Mouse (Mus musculus) hindbrain, postnatal 0 days (tissue): ENCODE data around the gene Sla2. TPM values are rescaled to one million over a fixed set of nuclear protein-coding genes. Genes with fewer than 3 reads are reported as not detected.

ENCODE experiments used
- ATAC-seq: fragments of 200-750 bp; cut with Nextera tagmentation; 2 replicates; pipeline ENCODE4 v1.8.0; 2017; ENCODE audit warnings: mild to moderate bottlenecking, moderate TSS enrichment, moderate library complexity
- DNase-seq: peaks from one replicate; pipeline ENCODE4 v3.0.0-alpha.2; 2015; ENCODE audit warnings: low spot score
- H3K27ac ChIP-seq: fragments of 300-500 bp; sonication (generic); 2 replicates; pipeline ENCODE4 v1.5.1; 2014; ENCODE audit warnings: mild to moderate bottlenecking
- H3K27me3 ChIP-seq: fragments of 300-500 bp; sonication (generic); 2 replicates; pipeline ENCODE4 v1.6.1; 2014; ENCODE audit warnings: low read length, mixed read lengths; ENCODE audit not compliant: insufficient read depth
- H3K36me3 ChIP-seq: fragments of 300-500 bp; sonication (generic); 2 replicates; pipeline ENCODE4 v1.6.1; 2014; ENCODE audit warnings: low read length, mixed read lengths; ENCODE audit not compliant: insufficient read depth
- H3K4me1 ChIP-seq: fragments of 300-500 bp; sonication (generic); 2 replicates; pipeline ENCODE4 v1.6.1; 2014; ENCODE audit warnings: antibody characterized with exemption, low read length, mixed read lengths; ENCODE audit not compliant: insufficient read depth
- H3K4me2 ChIP-seq: fragments of 300-500 bp; sonication (generic); 2 replicates; pipeline ENCODE4 v1.6.1; 2014; ENCODE audit warnings: low read depth, mild to moderate bottlenecking, low read length, moderate library complexity, mixed read lengths
- H3K4me3 ChIP-seq: fragments of 300-500 bp; sonication (generic); 2 replicates; pipeline ENCODE4 v1.5.1; 2014; ENCODE audit warnings: low read length
- H3K9ac ChIP-seq: fragments of 300-500 bp; sonication (generic); replicated peaks from 2 replicates; pipeline ENCODE4 v1.6.1; 2014; ENCODE audit warnings: mild to moderate bottlenecking, low read length, moderate library complexity, mixed read lengths
- H3K9me3 ChIP-seq: fragments of 300-500 bp; sonication (generic); 2 replicates; pipeline ENCODE4 v1.6.1; 2016; ENCODE audit warnings: low read length, mixed read lengths
- CTCF ChIP-seq: IDR thresholded peaks from 2 replicates; pipeline ENCODE4 v1.5.1; 2016; ENCODE audit warnings: antibody characterized with exemption, control low read depth, low read depth
- WGBS: fragments of 180-500 bp; shearing (Covaris S2); extraction: QIAGEN DNeasy Blood & Tissue Kit; methylation state at CpG from one replicate; pipeline ENCODE4 v1.1.7; 2014; 5-methylcytosine and 5-hydroxymethylcytosine counted together
- polyA plus RNA-seq: library from polyadenylated mRNA; unstranded; fragments of >200 nt; fragmentation: Nextera tagmentation; extraction: Ambion mirVana; gene quantifications from 2 replicates; pipeline ENCODE4 v1.2.1, GENCODE M21; 2015
- total RNA-seq: library from RNA; depleted of rRNA; stranded (reverse); fragments of >200 nt; gene quantifications from 2 replicates; pipeline ENCODE4 v1.2.3, GENCODE M21; 2014; rRNA removed

Sla2 gene
- total RNA-seq, result 0.68 TPM in 1 of 2 replicates, not detected in the other
- polyA plus RNA-seq, result 0.13 and 0.15 TPM in 2 replicates

GRCm38 (mm10) chr2:156887017-156887416 is at the start of gene Sla2:
Gene Sla2 (minus strand): TSS chr2:156887192.
- no peak for TF ChIP-seq CTCF
- no peak for ATAC-seq
- Histone ChIP-seq H3K27ac (no peak within 1 kb of the TSS), H3K4me2 (no peak within 1 kb of the TSS), H3K9ac (no peak within 1 kb of the TSS), H3K9me3 (no peaks in the 10 kb centered on the region), H3K4me1 (no peaks in the 10 kb centered on the region), H3K4me3 (no peak within 1 kb of the TSS), H3K27me3 (no peaks in the 10 kb centered on the region), H3K36me3 (no peaks in the 10 kb centered on the region)
- 71% methylated on average over 6 of the region's 6 CpGs for WGBS
- DNase-seq, result no peak

GRCm38 (mm10) chr2:156935005-156935404 is 48.0 kb upstream of the Sla2 start:
- WGBS, result 88% methylated on average over 6 of the region's 6 CpGs
- no peak overlapping the region for H3K4me2 ChIP-seq
- H3K27ac ChIP-seq, result no peak overlapping the region
- H3K36me3 ChIP-seq, result peaks cover 12% of the 10 kb centered on the region; the same call in 1 of the 2 replicates
- H3K4me3 ChIP-seq, result no peak overlapping the region
- DNase-seq (no peak), ATAC-seq (no peak)
- H3K9me3 ChIP-seq, result no peaks in the 10 kb centered on the region
- H3K27me3 ChIP-seq, result no peaks in the 10 kb centered on the region
- H3K9ac ChIP-seq, result no peak overlapping the region
- no peaks in the 10 kb centered on the region for H3K4me1 ChIP-seq
- no peak for TF ChIP-seq CTCF

DNA sequence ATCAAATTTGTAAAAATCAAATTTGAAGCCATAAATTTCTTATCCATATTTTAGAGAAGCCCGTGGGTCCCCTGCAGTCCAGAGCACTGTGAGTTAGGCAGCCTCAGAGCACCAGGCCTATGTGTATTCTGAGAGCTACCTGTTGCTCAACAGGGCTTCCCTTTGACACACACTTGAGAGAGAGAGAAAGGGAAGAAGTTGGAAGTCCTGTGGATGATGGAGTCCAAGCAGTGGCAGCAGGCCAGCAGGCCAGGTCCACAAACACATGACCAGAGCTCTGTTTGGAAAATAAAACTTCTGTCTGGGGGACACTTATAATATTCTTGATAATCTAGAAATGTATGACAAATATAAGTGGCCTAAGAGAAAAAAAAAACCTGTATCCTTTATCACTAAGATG is 46.4 kb upstream of the Sla2 start:
- H3K36me3 ChIP-seq, result peaks cover 15% of the 10 kb centered on the region
- H3K9ac ChIP-seq, result no peak overlapping the region
- no peaks in the 10 kb centered on the region for H3K27me3 ChIP-seq
- 97% methylated on average over 1 of the region's 1 CpGs for WGBS
- no peak for TF ChIP-seq CTCF
- ATAC-seq (no peak), DNase-seq (no peak)
- H3K4me2 ChIP-seq, result no peak overlapping the region
- no peaks in the 10 kb centered on the region for H3K9me3 ChIP-seq
- H3K4me3 ChIP-seq, result no peak overlapping the region
- H3K4me1 ChIP-seq, result no peaks in the 10 kb centered on the region
- H3K27ac ChIP-seq, result no peak overlapping the region

DNA sequence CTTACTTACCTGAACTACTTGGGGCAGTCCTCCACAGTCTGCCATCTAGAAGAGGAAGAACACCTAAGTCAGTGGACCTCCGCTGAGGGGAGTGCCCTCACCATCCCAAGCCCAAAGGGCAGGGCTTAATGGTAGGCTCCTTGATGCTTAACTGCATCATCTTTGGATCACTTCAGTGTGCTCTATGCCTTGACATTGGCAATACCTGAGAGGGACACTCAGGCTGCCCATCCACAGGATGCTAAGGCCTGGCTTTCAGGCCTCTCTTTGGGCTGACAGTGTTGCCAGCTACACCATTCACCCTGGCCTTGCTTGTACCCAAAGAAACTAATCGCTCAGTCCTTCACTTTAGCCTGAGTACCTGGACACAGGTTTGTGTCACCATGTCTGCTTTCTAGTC is 44.4 kb upstream of the Sla2 start:
- no peak for ATAC-seq
- H3K4me3 ChIP-seq, result no peak overlapping the region
- no peaks in the 10 kb centered on the region for H3K9me3 ChIP-seq
- no peaks in the 10 kb centered on the region for H3K4me1 ChIP-seq
- no peak for DNase-seq
- H3K36me3 ChIP-seq, result peaks cover 26% of the 10 kb centered on the region
- no peak for TF ChIP-seq CTCF
- 96% methylated on average over 2 of the region's 2 CpGs for WGBS
- H3K27ac ChIP-seq, result no peak overlapping the region
- no peak overlapping the region for H3K9ac ChIP-seq
- H3K27me3 ChIP-seq, result no peaks in the 10 kb centered on the region
- H3K4me2 ChIP-seq, result no peak overlapping the region

DNA sequence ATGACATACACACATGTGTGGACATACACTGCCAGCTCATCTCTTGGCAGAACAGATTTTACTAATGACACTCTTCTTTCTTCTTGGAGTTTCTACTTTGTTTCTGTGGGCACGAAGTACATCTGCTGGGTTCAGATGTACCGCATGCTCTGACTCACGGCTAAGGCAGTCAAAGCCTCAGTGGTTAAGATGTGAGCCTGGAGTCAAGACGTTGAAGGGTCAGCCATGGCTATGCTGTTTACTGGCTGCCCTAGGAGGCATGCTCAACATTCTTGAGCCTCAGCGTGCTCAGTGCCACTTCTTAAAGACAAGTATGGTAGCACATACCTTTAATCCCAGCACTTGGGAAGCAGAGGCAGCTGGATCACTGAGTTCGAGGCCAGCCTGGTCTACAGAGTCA is 43.6 kb upstream of the Sla2 start:
- DNase-seq, result no peak
- 92% methylated on average over 6 of the region's 6 CpGs for WGBS
- Histone ChIP-seq H3K9me3 (no peaks in the 10 kb centered on the region), H3K36me3 (peaks cover 26% of the 10 kb centered on the region), H3K27me3 (no peaks in the 10 kb centered on the region), H3K4me3 (no peak overlapping the region), H3K4me2 (no peak overlapping the region), H3K27ac (no peak overlapping the region), H3K4me1 (no peaks in the 10 kb centered on the region), H3K9ac (no peak overlapping the region)
- no peak for ATAC-seq
- no peak for TF ChIP-seq CTCF

DNA sequence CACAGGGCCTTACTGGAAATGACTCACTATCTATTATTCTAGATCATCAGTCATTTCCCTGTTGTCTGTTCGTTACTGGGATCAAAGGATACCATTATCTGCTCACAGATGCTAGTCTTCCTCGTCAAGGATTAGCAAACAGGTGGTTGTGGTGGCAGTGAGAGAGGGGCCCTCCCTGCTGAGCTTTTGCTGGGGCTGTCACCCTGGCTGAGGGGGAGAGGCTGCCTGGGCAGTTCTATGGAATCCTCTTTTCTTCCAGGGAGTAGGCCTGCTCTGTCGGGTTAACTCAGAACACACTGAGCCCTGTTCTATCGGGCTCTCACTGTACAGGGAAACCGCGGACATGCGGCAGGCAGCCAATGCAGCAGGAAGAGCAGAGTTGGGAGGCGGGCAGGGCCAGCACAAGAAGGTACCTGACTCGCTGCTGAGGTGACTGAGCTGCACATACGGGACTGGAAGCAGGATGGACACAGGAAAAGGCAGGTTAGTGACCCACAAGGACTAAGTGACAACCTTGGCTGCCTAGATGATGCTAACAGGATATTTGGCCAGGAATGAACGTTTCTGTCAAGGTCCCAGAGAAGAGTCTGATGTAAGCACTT is 42.6 kb upstream of the Sla2 start:
- TF ChIP-seq CTCF, result no peak
- Histone ChIP-seq H3K9me3 (no peaks in the 10 kb centered on the region), H3K4me3 (no peak overlapping the region), H3K36me3 (peaks cover 22% of the 10 kb centered on the region), H3K4me2 (no peak overlapping the region), H3K4me1 (no peaks in the 10 kb centered on the region), H3K27ac (no peak overlapping the region), H3K9ac (no peak overlapping the region), H3K27me3 (no peaks in the 10 kb centered on the region)
- peak; percentile 29; the same call in 1 of the 2 replicates for ATAC-seq
- DNase-seq, result no peak
- 66% methylated on average over 11 of the region's 11 CpGs for WGBS

- ATAC-seq (no peak), DNase-seq (no peak)
- H3K4me3 ChIP-seq, result no peak overlapping the region
- H3K4me1 ChIP-seq, result no peaks in the 10 kb centered on the region
- no peaks in the 10 kb centered on the region for H3K9me3 ChIP-seq
- no peak overlapping the region for H3K27ac ChIP-seq
- no peak for TF ChIP-seq CTCF
- 95% methylated on average over 6 of the region's 6 CpGs for WGBS
- no peak overlapping the region for H3K4me2 ChIP-seq
- H3K9ac ChIP-seq, result no peak overlapping the region
- H3K36me3 ChIP-seq, result peaks cover 22% of the 10 kb centered on the region
- H3K27me3 ChIP-seq, result no peaks in the 10 kb centered on the region
These were observed 41.6 kb upstream of the Sla2 start for GRCm38 (mm10) chr2:156928606-156929005.
